Mouse (Mus musculus) left cerebral cortex, adult 2 months (tissue): ENCODE data around the gene Gapdh. TPM values are rescaled to one million over a fixed set of nuclear protein-coding genes. Genes with fewer than 3 reads are reported as not detected.

Source experiments
- DNase-seq, 2 experiments: peaks; one replicate each; pipeline ENCODE4 v3.0.0; 2021 to 2022; ENCODE audit warnings: low spot score in 2 of 2, mixed read lengths in 1 of 2; ENCODE audit errors: extremely low spot score in 1 of 2
- H3K27ac ChIP-seq: fragments of 200-600 bp; 2 replicates; pipeline ENCODE4 v1.8.1; 2022
- H3K4me3 ChIP-seq: fragments of 200-600 bp; 2 replicates; pipeline ENCODE4 v1.8.1; 2022
- CTCF ChIP-seq: fragments of 200-600 bp; IDR thresholded peaks from 2 replicates; pipeline ENCODE4 v1.8.1; 2022; ENCODE audit warnings: antibody characterized with exemption, mild to moderate bottlenecking, moderate library complexity
- intact Hi-C: fragments of 180-260 bp; cut with DNase I; formaldehyde crosslinking; loops from one replicate; pipeline ENCODE4 v1.15.1; 2025
- long read RNA-seq, 2 experiments: library from polyadenylated mRNA; stranded (forward); transcript quantifications; one replicate each; pipeline ENCODE4 v2.0.0; 2021; ENCODE audit warnings: borderline mapping rate in 2 of 2
- total RNA-seq, 2 experiments: library from RNA; stranded (reverse); gene quantifications; 2 replicates each; pipeline ENCODE4 v1.2.3; 2021

Gene Gapdh
- 1,000 to 10,000 TPM; 2,312 to 2,314 TPM for total RNA-seq
- long read RNA-seq, experiment 1, transcript Gapdh-203 (7 exons, 1,420 nt): major isoform, 6 of 15 reads
- long read RNA-seq, experiment 1, partial matches to known transcripts: 3 of 15 reads
- long read RNA-seq, experiment 1, other reads (novel, unspliced or antisense): 3 of 15 reads
- long read RNA-seq, experiment 2, partial matches to known transcripts: 5 of 14 reads
- long read RNA-seq, experiment 2, other reads (novel, unspliced or antisense): 4 of 14 reads

- peak within 1 kb of the TSS; percentile 73 for H3K4me3 ChIP-seq
- TF ChIP-seq CTCF: no peak
- peak in 1 of 2 experiments; percentile 32 for DNase-seq
- peak within 1 kb of the TSS; percentile 99 for H3K27ac ChIP-seq
- intact Hi-C loops: loop anchor here (2.0 to 5.0 kb wide), 2 partner anchors 25 to 69 kb away; partner anchors contain the start of genes Chd4, Mrpl51 and Ncapd2
Observed at GRCm38 (mm10) chr6:125166051-125166751, at the start of gene Gapdh. Gene Gapdh, minus strand, starts transcription at chr6:125166467.

GRCm38 (mm10) chr6:125215148-125215954 lies 49.1 kb upstream of the Gapdh start, which contains the start of gene Vamp1:
Gene Vamp1, plus strand, starts transcription at chr6:125215551.
- Histone ChIP-seq H3K4me3 (peak within 1 kb of the TSS; percentile 95), H3K27ac (peak within 1 kb of the TSS; percentile 93)
- intact Hi-C loops: loop anchor here (1.0 to 5.0 kb wide), 3 partner anchors 23 to 1427 kb away; no protein-coding TSS in a partner anchor
- peak; percentile 92 for DNase-seq
- TF ChIP-seq CTCF: no peak; the same call in 1 of the 2 replicates

- H3K27ac ChIP-seq: no peak overlapping the region
- H3K4me3 ChIP-seq: no peak overlapping the region
- peak in 1 of 2 experiments; percentile 10 for DNase-seq
- intact Hi-C loops: loop anchor here (2.0 kb wide), 1 partner anchor 21 kb away; no protein-coding TSS in a partner anchor
- no peak for TF ChIP-seq CTCF
Observed at GRCm38 (mm10) chr6:125213715-125214114, 47.4 kb upstream of the Gapdh start.

- TF ChIP-seq CTCF: no peak
- H3K27ac ChIP-seq: no peak overlapping the region
- H3K4me3 ChIP-seq: no peak overlapping the region
- peak in 1 of 2 experiments; percentile 4 for DNase-seq
- intact Hi-C loops: no loop called here
Observed at GRCm38 (mm10) chr6:125213129-125213528, 46.9 kb upstream of the Gapdh start.

- Histone ChIP-seq H3K4me3 (no peak overlapping the region), H3K27ac (no peak overlapping the region)
- intact Hi-C loops: no loop called here
- no peak for TF ChIP-seq CTCF
- no peak for DNase-seq
Observed at GRCm38 (mm10) chr6:125212621-125213020, 46.4 kb upstream of the Gapdh start.

- TF ChIP-seq CTCF: peak; percentile 4; the same call in 1 of the 2 replicates
- no peak overlapping the region for H3K4me3 ChIP-seq
- no peak for DNase-seq
- intact Hi-C loops: no loop called here
- H3K27ac ChIP-seq: no peak overlapping the region
Observed at GRCm38 (mm10) chr6:125210436-125210835, 44.2 kb upstream of the Gapdh start.

GRCm38 (mm10) chr6:125197166-125197565 lies 30.9 kb upstream of the Gapdh start:
- TF ChIP-seq CTCF: no peak
- intact Hi-C loops: no loop called here
- Histone ChIP-seq H3K4me3 (no peak overlapping the region), H3K27ac (no peak overlapping the region)
- DNase-seq: no peak

GRCm38 (mm10) chr6:125196301-125196700 lies 30.0 kb upstream of the Gapdh start:
- no peak overlapping the region for H3K4me3 ChIP-seq
- intact Hi-C loops: no loop called here
- TF ChIP-seq CTCF: no peak
- H3K27ac ChIP-seq: no peak overlapping the region
- no peak for DNase-seq

GRCm38 (mm10) chr6:125195541-125196075 lies 29.3 kb upstream of the Gapdh start:
- TF ChIP-seq CTCF: no peak
- Histone ChIP-seq H3K27ac (0 out of 2 replicates have a peak overlapping the region, but pooled peaks have one; percentile 11), H3K4me3 (no peak overlapping the region)
- intact Hi-C loops: no loop called here
- DNase-seq: no peak

- intact Hi-C loops: loop anchor here (2.0 kb wide), 1 partner anchor 21 kb away; the partner anchor contains the start of gene Vamp1
- no peak for TF ChIP-seq CTCF
- no peak overlapping the region for H3K27ac ChIP-seq
- H3K4me3 ChIP-seq: no peak overlapping the region
- DNase-seq: no peak
Observed at GRCm38 (mm10) chr6:125193390-125193789, 27.1 kb upstream of the Gapdh start.

- TF ChIP-seq CTCF: no peak
- intact Hi-C loops: loop anchor here (2.0 kb wide), 1 partner anchor 22 kb away; the partner anchor contains the start of gene Vamp1
- DNase-seq: no peak
- H3K27ac ChIP-seq: peak overlapping the region; percentile 96; the same call in 1 of the 2 replicates
- H3K4me3 ChIP-seq: peak overlapping the region; percentile 82
Observed at GRCm38 (mm10) chr6:125192841-125193240, 26.6 kb upstream of the Gapdh start.
